Mouse (Mus musculus): ENCODE results near the gene Casp6. TPM values are rescaled to one million over a fixed set of nuclear protein-coding genes. Genes with fewer than 3 reads are reported as not detected.

The Casp6 gene
- polyA plus RNA-seq, 1 experiment = 26.4 TPM

DNA sequence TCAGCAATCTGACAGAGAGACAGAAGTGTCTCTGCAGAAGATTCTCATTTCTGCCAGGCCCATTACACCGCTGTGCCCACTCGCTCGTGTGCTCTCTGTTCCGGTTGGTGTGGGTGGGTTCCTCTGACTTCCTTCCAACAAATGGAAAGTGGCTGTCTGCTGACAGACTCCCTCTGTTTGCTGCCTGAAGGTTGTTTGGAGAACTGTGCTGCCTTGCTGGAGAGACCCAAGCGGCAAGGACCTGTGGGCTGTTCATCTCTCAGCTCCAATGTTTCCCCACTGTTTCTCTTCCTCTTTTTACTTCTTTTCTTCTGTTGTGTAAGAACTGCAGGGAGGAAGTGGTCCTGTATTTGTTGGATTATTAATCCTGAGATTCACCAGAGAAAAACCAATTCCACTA is 47.1 kb downstream of the Casp6 start:
- no peak for DNase-seq (ENCODE audit: low read depth)
- TF ChIP-seq CTCF (IDR thresholded peaks at IDR 0.05; ENCODE audit: borderline replicate concordance, extremely low read depth, insufficient read depth, insufficient read length) = no peak
- TF ChIP-seq POLR2A (IDR thresholded peaks at IDR 0.05; ENCODE audit: borderline replicate concordance, extremely low read depth, insufficient read depth, insufficient read length, poor library complexity, severe bottlenecking) = no peak

DNA sequence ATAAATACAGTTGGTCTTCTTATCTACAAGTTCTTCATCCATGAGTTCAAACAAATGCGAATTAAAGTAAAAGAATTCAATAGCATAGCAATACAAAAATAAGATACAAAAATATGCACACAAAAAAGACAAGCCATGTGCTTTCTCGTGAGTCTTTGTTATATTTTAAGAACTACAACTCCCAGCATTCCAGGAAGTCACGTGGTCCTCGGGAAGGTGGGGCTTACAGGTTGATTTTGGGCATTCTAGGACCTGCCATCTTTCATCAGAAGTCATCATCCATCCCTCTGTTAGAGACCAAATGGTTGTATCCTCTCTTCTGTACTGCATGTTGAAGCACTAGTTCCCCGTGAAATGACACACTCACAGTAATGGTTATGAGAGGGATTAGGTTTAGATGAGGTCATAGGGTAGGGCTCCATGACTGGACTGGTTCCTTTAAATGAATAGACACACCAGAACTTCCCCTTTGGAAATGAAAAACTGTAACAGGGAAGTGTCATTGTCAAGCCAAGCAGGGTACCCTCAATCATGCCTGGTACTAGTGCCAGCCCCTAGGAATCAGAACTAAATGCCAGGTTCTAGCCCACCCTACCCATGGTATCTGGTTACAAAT is 48.0 kb downstream of the Casp6 start:
- TF ChIP-seq CTCF (IDR thresholded peaks at IDR 0.05; ENCODE audit: borderline replicate concordance, extremely low read depth, insufficient read depth, insufficient read length) (no peak), POLR2A (IDR thresholded peaks at IDR 0.05; ENCODE audit: borderline replicate concordance, extremely low read depth, insufficient read depth, insufficient read length, poor library complexity, severe bottlenecking) (no peak)
- DNase-seq (ENCODE audit: low read depth) = no peak

DNA sequence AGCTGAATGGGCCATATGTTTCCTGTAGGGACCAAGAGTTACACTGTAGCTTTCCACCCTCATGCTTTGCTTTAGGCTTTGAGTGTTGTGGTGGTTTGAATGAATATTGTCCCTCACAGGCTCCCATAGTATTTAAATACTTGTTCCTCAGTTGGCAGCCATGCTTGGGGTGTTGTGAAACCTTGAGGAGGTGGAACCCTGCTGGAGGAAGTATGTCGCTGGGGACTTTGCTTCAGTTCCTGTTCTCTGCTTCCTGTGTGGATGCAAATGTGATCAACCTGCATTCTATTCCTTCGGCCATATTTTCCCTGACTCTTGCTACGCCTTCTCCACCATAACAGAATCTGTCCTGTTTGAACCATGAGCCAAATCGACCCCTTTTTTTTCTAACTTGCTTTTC is 52.1 kb downstream of the Casp6 start:
- no peak for TF ChIP-seq POLR2A (IDR thresholded peaks at IDR 0.05; ENCODE audit: borderline replicate concordance, extremely low read depth, insufficient read depth, insufficient read length, poor library complexity, severe bottlenecking)
- no peak for TF ChIP-seq CTCF (IDR thresholded peaks at IDR 0.05; ENCODE audit: borderline replicate concordance, extremely low read depth, insufficient read depth, insufficient read length)
- DNase-seq (ENCODE audit: low read depth) = no peak

DNA sequence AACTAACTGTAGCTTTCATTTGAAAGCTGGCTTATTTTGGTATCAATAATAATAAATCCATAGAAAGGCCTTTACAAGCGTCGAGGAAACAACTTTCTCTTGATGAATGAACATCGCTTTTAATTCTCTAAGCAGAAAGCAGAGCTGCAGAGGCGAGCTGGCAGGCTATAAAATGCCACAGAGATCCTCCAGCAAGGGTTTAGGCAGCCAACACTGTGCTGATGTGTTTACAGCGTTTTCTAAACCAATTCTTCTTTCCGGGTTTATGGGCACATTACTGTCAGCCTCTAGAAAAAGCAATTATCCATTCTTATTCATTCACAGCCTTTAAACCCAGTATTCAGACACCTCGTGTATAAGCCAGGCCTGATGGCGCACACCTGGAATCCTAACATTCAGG is 61.3 kb downstream of the Casp6 start:
- DNase-seq (ENCODE audit: low read depth) = no peak
- TF ChIP-seq CTCF (IDR thresholded peaks at IDR 0.05; ENCODE audit: borderline replicate concordance, extremely low read depth, insufficient read depth, insufficient read length) = no peak
- TF ChIP-seq POLR2A (IDR thresholded peaks at IDR 0.05; ENCODE audit: borderline replicate concordance, extremely low read depth, insufficient read depth, insufficient read length, poor library complexity, severe bottlenecking) = no peak

Other genes starting within 250 kb of the Casp6 start
- gene Egf, start 146.1 kb upstream of the Casp6 start, polyA plus RNA-seq (2012; rRNA removed) = 4.8 and 4.9 TPM in 2 replicates
- gene Lrit3, start 97.4 kb upstream of the Casp6 start, polyA plus RNA-seq (2012; rRNA removed) = 0.15 and 0.23 TPM in 2 replicates
- gene Rrh, start 78.8 kb upstream of the Casp6 start, polyA plus RNA-seq (2012; rRNA removed) = 0.59 and 1.2 TPM in 2 replicates
- gene Gar1, start 70.0 kb upstream of the Casp6 start, polyA plus RNA-seq (2012; rRNA removed) = 56.6 and 57.6 TPM in 2 replicates
- gene Cfi, start 65.5 kb upstream of the Casp6 start, polyA plus RNA-seq (2012; rRNA removed) = 0.04 and 0.21 TPM in 2 replicates
- 23.5 and 23.9 TPM in 2 replicates for gene Pla2g12a, start 22.8 kb upstream of the Casp6 start, polyA plus RNA-seq (2012; rRNA removed)
- 3.0 and 3.8 TPM in 2 replicates for gene Mcub, start 68.8 kb downstream of the Casp6 start, polyA plus RNA-seq (2012; rRNA removed)
- gene Sec24b, start 160.1 kb downstream of the Casp6 start, polyA plus RNA-seq (2012; rRNA removed) = 60.9 and 82.0 TPM in 2 replicates
- gene Col25a1, start 230.1 kb downstream of the Casp6 start, polyA plus RNA-seq (2012; rRNA removed) = 8.6 and 10.1 TPM in 2 replicates

All from brain, embryonic 14.5 days (tissue).